Mouse (Mus musculus) megakaryocyte-erythroid progenitor cell, adult 5-6 weeks (primary cell): ENCODE results near the gene Rpf1. TPM values are rescaled to one million over a fixed set of nuclear protein-coding genes. Genes with fewer than 3 reads are reported as not detected.

ENCODE experiments used
- ATAC-seq: replicated peaks from 2 replicates; pipeline ENCODE4 v1.8.0; 2016; ENCODE audit warnings: mild to moderate bottlenecking, inconsistent platforms; ENCODE audit not compliant: severe bottlenecking, poor library complexity, low FRiP score, low TSS enrichment
- total RNA-seq, 2 experiments: library from RNA; stranded (forward) in 1 of 2; stranded (reverse) in 1 of 2; fragments of 200-1000, 215-1000 nt in 1 of 2; fragments of >200 nt in 1 of 2; fragmentation: Nextera tagmentation in 1 of 2; gene quantifications; 2 replicates each; pipeline ENCODE4 v1.2.3; 2014 to 2017

Rpf1 gene
- total RNA-seq (2014; fragmentation: Nextera tagmentation), result 69.9 and 73.5 TPM in 2 replicates
- 112 and 113 TPM in 2 replicates for total RNA-seq (2017)

DNA sequence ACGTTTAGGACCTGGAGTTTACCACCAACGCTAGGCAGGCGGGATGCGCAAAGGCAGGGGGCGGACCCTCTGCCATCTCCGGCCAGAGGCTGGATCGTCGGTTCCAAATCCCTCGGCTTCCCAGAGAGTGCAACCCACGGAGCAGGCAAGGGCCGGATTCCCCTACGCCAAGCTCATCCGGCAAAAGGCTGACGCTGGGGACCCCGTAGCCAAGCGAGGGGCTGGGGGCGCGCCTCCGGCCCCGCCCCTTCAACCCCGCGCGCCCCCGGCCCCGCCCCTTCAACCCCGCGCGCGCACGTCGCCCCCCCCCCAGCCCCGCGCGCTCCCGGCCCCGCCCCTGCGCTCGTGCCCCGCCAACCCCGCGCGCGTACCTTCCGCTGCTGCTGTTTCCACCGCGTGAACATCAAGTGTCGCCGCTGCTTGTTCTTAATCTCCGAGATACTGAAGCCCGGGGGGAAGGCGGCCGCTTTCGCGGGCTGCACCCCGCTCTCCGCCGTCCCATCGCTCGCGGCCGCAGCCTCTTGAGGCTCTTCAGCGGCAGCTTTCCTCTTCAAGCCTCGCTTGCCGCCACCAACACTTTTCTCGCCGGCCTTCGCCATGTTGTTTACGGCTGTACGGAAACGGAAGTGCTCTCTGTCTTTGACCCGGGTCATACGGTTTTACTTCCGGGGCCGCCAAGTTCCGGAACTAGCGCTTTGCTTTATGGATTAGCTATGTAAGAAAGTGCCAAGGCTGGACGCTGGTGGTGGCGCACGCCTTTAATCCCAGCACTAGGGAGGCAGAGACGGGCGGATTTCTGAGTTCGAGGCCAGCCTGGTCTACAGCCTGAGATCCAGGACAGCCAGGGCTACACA, at the start of gene Rpf1:
Gene Rpf1, minus strand, starts transcription at position 632 of the 854 bp plus-strand sequence.
- ATAC-seq, result peak; percentile 97

DNA sequence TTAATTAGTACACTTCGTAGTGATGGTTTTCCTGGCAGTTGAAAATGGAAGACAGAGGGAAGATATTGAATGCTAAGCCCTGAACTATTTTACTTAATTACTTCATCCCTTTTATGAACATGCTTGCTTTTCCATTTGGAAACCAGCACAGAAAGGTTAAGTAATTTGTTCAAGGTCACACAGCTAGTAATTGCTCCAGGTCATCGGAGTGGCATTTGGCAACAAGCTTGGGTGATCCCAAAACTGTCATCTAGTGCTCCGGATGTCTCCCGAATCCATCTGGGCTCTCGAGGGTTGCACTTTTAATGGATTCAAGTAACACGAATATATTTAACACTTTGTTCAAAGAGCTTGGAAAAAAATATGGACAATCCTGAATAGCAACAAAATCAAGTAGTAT, 49.7 kb upstream of the Rpf1 start:
- ATAC-seq, result no peak

DNA sequence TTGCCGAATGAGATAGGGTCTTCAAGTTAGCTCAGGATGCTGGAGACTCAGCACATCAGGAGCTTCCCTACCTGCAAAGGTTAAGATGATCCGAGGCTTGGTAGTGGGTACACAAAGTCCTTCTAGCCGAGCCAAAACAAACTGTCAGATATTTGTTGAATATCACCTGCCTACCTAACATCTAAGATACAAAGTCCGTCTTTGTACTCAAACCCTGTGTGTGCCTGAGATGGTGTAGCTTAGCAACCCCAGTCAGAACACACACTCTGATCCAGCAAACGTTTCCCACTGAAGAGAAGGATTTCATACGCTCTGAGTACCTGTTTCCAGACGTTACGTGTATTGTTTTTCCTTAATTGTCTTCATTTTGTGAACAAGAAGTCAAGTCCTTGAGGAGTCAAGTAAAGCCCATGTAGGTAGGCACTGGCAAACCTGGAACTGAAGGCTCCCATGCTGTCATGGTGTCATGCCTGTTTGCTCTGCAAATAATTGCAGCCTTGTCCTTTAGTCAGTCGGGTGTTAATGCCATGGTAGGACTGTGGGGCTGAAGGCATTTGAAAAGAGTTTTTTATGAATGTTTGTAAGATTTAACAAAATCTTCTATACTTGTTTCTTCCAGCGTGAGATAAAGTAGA, 49.0 kb upstream of the Rpf1 start, which contains the start of gene Uox:
Gene Uox, plus strand, starts transcription at position 279 of the 635 bp plus-strand sequence.
- no peak for ATAC-seq

DNA sequence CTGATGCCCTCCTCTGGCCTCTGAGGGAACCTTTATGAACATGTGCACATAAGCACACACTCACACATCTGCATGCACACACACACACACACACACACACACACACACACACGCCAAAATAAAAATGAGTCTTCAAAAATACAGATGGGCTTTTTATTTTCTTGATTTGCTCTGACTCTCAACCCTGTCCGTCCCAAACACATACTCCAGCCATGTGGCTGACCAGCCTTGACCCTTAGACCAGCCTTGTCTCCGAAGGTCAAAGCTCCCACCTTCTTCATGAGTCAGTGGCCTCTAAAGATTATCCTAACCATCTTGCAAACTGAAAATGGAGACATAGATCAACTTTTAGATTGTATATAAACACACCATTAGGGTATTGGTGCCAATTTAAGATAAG, 48.4 kb upstream of the Rpf1 start:
- ATAC-seq, result no peak

DNA sequence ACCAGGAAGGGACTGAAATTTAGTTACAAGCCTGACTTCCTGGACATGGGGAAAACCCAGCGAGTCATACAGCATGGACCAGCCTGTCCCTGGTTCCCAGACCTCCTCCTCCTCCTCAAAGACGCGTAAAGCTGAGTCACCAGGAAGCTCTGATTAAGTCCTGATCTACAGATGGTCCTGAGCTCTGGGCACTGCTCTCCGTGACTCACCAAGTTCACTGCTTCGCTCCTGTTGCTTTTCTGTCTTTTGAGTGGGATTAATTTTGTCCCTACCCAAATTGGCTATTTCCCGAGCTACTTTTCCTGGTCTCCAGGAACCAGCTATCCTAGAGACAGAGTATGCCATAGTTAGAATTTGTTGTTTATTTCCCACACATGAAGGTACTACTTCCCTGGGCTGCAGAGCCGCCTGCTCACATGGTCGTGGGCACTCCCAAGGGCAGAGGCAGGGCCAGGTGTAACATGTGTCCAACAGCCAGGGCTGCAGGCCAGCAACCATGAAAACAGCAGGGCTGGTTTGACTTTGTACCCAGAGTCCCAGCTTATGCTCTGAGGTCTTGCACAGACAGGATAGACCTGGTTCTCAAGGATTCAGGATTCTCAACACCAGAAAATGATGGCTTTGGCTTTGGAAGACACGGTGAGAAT, 46.8 kb upstream of the Rpf1 start:
- no peak for ATAC-seq

DNA sequence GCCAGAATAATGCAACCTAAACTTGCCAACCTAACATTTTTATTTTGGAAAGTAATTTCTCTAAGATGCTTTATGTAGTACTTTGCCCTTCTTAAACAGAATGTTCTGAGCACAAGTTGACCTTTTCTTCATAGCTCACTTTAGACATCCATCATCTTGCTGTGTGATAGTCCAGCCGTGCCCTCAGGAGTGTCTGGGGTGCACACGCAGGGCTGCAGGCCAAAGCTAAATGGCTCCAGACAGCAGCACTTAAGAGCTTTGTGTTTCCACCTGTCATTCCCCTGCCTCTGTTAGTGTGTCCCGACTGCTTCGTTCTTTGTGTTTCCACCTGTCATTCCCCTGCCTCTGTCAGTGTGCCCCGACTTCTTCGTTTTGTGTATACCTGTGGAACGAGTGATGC, 46.1 kb upstream of the Rpf1 start:
- ATAC-seq, result no peak

DNA sequence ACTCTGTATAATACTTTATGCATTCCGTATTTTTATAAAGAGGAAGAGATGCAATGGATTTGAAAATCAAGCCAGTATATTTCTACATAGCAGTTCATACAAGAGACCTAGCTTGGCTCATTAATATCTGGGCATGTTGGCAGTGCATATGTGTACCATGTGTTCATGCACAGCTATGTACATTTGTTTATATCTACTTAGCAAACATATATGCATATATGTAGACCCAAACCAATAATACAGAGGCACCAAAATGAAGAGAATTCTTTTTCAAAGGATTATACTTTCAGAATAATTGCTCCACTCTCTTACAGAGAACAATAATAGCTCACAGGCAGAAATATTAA, 43.8 kb upstream of the Rpf1 start:
- no peak for ATAC-seq

DNA sequence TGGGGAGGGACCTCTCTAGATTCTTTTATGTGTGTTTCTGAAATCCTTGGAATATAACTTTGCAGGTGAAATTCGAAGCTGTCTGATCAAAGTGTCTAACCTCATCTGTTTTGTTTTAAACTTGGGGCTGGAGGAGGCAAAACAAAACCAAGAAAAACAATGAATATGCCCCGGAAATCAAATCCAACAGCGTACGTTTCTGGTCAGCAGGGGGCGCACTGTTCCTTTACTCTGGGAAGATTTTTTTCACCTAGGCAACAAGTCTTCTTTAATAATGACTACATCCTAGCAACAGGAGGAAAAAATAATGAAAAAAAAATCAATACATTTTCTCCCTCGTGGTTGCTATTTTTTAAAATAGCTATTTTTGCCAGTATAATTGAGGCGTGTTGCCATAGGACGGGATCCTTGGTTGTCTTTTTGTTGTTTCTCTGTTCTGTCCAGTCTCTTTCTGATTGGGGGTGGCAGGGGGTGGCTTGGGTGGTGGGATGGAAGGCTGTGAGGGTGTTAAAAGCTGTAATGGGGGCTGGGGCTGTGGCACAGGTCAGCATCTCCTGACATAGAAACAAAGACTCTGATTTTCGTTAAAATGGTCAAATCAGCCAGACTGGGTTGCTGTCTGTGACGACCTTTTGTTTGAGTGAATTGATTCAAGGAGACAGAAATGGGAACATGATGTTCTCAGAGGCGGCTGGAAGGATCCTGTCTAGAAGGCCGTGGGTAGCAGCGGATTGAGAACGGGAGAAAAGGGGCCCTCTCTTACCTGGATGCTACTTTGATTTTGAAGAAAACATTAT, 43.2 kb upstream of the Rpf1 start:
- peak; percentile 64 for ATAC-seq

DNA sequence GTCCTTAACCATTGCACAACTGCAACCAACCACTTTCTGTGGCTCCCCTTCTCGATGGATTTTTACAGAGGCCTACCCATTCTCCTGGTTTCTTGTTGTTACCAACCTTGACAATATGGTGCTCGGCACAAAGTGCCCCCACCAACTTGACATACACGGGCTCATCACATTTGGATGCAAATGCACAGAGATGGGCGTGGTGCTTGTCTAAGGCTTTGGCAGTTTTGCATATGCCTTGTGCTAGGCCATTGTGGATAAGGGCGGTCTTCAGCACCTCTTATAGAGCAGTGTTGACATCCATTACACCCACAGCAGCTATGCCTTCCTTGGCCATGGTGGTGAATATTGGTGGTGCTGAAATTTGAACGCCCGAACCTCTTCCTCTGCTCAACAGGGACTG, 41.7 kb upstream of the Rpf1 start:
- no peak for ATAC-seq

DNA sequence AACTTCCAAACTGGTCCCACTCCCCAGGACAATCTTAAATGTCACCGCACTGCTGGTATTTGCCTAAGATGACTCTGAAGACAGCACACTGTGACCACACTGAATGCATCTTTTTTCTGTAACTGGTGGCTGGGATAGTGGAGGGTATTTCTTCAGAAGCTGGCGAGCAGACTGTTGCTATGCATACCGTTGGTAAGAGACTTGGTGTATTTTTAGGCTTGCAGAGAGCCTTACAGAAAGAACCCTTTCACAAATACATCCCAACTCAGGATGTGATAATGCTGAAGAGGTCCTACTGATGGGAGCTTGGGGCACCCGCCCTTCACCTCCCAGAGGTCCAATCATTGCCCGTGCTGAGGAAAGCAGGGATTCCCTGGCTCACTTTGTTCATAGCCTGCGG, 36.3 kb upstream of the Rpf1 start:
- no peak for ATAC-seq

DNA sequence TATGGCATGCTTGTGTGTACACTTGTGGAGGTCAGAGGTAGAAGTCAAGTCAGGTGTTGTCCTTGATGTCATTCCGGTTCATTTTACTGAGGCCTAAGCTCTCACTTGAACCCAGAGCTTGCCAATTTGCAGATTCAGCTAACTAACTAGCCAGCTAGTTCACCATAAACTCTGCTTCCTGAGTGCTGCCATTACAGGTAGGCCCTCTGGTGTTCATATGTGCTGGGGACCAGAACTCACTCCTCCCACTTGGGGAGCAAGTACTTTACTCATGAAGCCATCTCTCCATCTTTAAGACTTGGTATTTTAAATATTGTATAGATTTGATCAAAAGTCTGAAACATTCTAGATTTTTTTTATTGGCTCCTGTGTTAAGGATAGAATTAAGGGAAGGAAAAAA, 35.3 kb upstream of the Rpf1 start:
- ATAC-seq, result no peak

DNA sequence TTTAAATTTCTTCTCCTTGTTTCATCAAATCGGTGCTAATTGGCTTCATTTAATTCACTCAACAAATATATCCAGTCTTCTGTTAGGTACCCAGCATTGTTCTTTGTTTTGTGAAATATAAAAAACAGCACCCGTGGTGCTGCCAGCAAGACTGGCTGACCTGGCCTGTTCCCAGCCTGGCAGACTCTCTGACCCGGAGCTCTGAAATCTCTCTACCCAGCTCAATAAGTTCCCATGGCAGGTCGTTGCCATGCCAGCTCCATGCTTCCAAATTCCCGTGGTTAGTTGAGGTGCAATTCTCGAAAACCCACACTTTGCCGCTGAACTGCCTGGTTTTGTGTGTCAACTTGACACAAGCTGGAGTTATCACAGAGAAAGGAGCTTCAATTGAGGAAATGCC, 33.6 kb upstream of the Rpf1 start:
- no peak for ATAC-seq

DNA sequence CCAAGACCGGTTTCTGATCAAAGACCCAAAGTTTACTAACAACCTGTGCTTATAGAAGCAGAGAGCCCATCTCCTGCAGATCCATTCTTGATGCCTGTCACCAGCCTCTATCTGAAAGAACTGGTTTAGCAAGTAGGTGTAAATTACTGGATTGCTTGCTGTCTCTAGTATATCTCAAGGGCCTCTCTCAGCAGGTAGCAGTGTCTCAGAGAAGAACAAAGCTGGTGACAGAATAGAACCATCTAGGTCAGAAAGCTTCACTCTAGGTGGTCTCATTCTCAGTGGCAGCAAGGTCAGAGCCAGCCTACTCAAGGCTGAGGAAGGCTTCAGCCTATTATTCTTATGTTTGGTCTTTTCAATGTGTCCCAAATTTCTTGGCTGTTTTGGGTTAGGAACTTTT, 22.4 kb upstream of the Rpf1 start:
- no peak for ATAC-seq

DNA sequence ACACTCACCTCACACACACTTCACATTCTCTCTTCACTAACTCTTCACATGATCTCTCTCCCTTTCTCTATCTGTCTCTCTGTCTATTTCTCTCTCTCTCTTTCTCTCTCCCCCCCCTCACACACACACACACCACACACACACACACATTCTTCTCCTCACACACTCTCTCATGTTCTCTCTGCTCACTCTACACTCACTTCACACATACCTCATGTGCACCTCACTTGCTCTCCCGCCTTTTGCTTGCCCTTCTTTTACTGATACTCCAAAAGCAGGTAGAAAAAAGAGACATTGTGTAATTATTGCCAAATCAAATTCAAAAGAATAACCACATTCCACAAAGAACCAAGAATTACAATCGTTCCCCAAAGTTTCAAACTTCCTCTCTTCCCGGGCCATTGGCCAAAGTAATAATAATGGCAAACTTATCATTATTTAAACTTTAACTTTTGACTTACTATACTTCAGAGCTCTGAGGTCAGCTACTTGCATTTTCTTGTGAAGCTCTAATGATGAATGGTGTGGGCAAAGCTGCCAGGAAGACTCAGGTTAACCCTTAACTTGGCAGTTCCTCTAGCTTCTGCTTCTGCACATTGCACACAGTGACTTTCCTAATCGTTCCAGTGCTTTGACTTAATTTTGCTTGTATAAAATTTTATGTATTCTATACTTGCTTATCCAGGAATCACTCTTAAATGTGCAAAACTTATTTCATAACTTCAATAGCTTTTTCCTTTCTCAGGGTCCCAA, 19.5 kb upstream of the Rpf1 start:
- ATAC-seq, result no peak

DNA sequence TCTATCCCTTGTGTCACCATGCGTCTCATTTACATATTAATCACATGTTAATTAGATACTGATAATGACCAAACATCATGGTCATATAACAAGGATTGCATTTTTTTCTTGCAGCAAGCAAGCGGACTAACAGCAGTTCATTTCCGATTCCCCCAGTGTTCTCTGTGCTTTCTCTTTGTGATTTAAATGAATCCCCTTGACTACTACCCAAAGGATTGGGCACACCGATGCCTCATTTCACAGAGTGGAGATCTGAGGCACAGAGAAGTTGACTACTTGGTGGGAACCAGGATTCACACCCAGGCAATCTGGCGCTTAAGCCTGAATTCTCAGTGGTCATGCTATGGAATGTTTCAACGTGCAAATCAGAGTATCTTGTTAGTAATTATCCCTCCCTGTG, 13.8 kb upstream of the Rpf1 start:
- ATAC-seq, result no peak

DNA sequence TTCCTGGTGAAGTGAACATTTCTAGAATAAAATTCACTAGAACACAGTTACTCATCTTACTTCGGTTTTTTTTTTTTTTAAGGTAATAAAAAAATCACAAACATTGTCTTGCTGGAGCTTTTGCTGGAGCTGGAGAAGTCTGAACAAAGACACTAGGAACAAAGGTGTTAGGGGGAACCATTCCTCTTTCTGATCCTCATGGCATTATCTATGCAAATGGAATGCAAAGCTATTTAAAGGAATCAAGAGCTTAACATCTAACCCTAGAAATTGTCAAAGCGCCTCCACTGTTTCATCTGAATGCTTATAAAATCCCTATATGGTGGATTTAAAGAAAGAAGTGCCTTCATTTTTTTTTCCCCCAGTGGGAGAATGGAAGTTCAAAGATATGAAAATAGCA, 7.1 kb upstream of the Rpf1 start:
- ATAC-seq, result no peak

DNA sequence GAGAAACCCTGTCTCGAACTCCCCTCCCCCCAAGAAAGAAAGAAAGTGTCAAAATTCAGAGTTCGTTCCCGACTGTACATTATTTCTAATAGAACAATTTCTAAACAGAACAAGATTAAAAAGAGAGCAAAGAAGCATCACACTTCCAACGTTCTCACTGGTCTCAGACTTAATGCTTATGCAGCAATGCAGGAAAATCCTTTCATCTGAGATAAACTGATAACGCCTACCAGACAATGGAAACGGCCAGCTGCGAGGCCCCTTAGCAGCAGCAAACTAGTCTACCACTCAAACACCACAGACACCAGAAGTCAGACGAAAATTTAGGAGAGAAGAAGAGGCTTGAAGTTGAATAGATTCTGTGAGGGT, 407 bp upstream of the Rpf1 start:
- ATAC-seq, result peak; percentile 36

DNA sequence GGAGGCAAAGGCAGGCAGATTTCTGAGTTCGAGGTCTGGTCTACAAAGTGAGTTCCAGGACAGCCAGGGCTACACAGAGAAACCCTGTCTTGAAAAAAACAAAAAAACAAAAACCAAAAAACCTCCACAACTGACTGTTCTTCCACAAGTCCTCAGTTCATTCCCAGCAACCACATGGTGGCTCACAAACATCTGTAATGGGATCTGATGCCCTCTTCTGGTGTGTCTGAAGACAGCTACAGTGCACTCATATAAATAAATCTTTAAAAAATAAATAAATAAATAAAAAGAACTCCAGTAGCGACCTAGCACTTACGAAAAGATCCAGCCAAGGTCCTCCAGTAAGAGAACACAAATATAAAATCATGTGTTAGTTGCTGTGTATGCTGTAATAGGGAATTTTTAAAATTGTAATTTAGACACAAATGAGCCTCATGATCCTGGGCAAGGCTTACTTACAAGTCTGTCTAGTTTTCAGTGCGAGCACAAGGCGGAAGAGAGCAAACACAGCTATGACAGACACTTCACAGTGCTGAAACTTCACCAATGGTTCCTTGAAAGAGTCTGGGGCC, 917 bp downstream of the Rpf1 start:
- ATAC-seq, result no peak; the same call in 1 of the 2 replicates

DNA sequence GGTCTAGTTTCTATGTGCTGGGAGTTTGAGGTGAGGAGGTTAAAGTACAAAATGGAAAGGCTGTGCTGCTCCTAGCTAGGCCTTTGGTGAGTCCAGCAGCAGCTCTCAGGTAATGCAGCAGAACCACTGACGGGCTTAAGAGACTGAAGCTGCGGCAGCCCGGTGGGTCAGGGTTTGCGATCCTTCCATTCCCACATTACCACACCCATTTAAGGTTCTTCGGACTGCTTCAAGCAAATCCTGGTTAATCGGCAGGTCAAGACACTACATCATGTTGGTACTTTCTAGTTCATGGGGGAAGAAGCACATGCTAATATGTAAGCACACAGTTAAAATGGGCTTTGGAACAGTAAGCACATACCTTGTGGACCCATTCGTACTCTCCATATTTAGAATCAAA, 14.5 kb downstream of the Rpf1 start:
- ATAC-seq, result no peak
